Mouse (Mus musculus) cerebellum, postnatal 36 days (tissue): ENCODE data around the gene Susd1.

Source experiments
- DNase-seq, 2 experiments: peaks; one replicate each; pipeline ENCODE4 v3.0.0; 2021 to 2022; ENCODE audit warnings: mixed read lengths in 2 of 2

Susd1 gene

GRCm38 (mm10) chr4:59437990-59438854 is at the start of gene Susd1:
Gene Susd1 (minus strand): TSS chr4:59438633.
- DNase-seq, result peak; percentile 9 to 16

- no peak for DNase-seq
Observed at GRCm38 (mm10) chr4:59471306-59471705, 32.9 kb upstream of the Susd1 start.

GRCm38 (mm10) chr4:59465449-59465848 is 27.0 kb upstream of the Susd1 start:
- no peak for DNase-seq

- no peak for DNase-seq
Observed at GRCm38 (mm10) chr4:59464661-59465060, 26.2 kb upstream of the Susd1 start.

- no peak for DNase-seq
Observed at GRCm38 (mm10) chr4:59462494-59462893, 24.1 kb upstream of the Susd1 start.

GRCm38 (mm10) chr4:59461116-59461727 is 22.8 kb upstream of the Susd1 start:
- DNase-seq, result no peak

- no peak for DNase-seq
Observed at GRCm38 (mm10) chr4:59459216-59459955, 21.0 kb upstream of the Susd1 start.

- no peak for DNase-seq
Observed at GRCm38 (mm10) chr4:59457941-59458340, 19.5 kb upstream of the Susd1 start.

- DNase-seq, result no peak
Observed at GRCm38 (mm10) chr4:59457091-59457490, 18.7 kb upstream of the Susd1 start.

- DNase-seq, result no peak
Observed at GRCm38 (mm10) chr4:59455465-59455864, 17.0 kb upstream of the Susd1 start.

- no peak for DNase-seq
Observed at GRCm38 (mm10) chr4:59454046-59454445, 15.6 kb upstream of the Susd1 start.

GRCm38 (mm10) chr4:59452503-59452933 is 14.1 kb upstream of the Susd1 start:
- no peak for DNase-seq

- DNase-seq, result no peak
Observed at GRCm38 (mm10) chr4:59450906-59451305, 12.5 kb upstream of the Susd1 start.

GRCm38 (mm10) chr4:59450234-59450854 is 11.9 kb upstream of the Susd1 start:
- no peak for DNase-seq

- DNase-seq, result no peak
Observed at GRCm38 (mm10) chr4:59447296-59447695, 8.9 kb upstream of the Susd1 start.

- no peak for DNase-seq
Observed at GRCm38 (mm10) chr4:59445516-59445915, 7.1 kb upstream of the Susd1 start.

GRCm38 (mm10) chr4:59444994-59445393 is 6.6 kb upstream of the Susd1 start:
- DNase-seq, result no peak

- no peak for DNase-seq
Observed at GRCm38 (mm10) chr4:59444085-59444484, 5.7 kb upstream of the Susd1 start.

GRCm38 (mm10) chr4:59441265-59441664 is 2.8 kb upstream of the Susd1 start:
- no peak for DNase-seq

- DNase-seq, result no peak
Observed at GRCm38 (mm10) chr4:59439960-59440359, 1.5 kb upstream of the Susd1 start.

GRCm38 (mm10) chr4:59439041-59439440 is 608 bp upstream of the Susd1 start:
- DNase-seq, result no peak

GRCm38 (mm10) chr4:59435951-59436350 is 2.5 kb downstream of the Susd1 start:
- DNase-seq, result no peak

- no peak for DNase-seq
Observed at GRCm38 (mm10) chr4:59434039-59434438, 4.4 kb downstream of the Susd1 start.
